Mouse (Mus musculus): ENCODE data around the gene Wdr24.
"Not testable (repeated sequence)": the region's sequence is repeated elsewhere in the genome, so short reads cannot be mapped to it uniquely, and the experiment has no call there.

The Wdr24 gene

DNA sequence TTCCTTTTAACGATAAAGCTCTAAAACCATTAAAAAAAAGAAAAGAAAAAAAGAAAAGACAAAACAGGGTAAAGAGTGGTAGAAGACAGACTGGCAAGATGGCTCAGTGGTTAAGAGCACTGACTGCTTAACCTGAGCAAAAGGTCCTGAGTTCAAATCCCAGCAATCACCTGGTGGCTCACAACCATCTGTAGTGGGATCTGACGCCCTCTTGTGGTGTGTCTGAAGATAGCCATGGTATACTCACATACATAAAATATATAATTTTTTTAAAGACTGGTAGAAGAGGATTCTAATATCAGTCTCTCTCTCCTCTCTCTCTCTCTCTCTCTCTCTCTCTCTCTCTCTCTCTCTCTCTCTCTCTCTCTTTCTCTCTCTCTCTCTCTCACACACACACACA lies 16.0 kb upstream of the Wdr24 start:
- not testable (repeated sequence) for DNase-seq (ENCODE audit: low spot score in 2 of 2)

DNA sequence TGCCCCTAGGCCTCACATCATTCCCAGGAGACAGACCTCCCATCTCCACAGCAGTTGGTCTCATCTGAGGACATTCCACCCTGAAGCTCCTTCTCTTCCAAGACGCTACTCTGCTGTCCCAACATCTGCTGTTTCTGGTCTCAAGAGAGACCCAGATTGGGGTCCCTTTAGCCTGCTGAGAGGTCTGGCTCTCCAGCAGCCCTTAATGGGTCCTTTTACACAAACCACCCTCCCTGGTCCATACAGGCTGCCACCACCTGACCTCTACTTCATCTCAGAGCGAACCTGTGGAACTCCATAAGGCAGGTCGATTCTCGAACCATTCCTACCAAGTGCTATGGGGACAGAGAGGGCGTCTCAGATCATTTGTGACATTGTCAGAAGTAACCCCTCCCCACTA lies 15.4 kb upstream of the Wdr24 start:
- DNase-seq (ENCODE audit: low spot score in 2 of 2): no peak

DNA sequence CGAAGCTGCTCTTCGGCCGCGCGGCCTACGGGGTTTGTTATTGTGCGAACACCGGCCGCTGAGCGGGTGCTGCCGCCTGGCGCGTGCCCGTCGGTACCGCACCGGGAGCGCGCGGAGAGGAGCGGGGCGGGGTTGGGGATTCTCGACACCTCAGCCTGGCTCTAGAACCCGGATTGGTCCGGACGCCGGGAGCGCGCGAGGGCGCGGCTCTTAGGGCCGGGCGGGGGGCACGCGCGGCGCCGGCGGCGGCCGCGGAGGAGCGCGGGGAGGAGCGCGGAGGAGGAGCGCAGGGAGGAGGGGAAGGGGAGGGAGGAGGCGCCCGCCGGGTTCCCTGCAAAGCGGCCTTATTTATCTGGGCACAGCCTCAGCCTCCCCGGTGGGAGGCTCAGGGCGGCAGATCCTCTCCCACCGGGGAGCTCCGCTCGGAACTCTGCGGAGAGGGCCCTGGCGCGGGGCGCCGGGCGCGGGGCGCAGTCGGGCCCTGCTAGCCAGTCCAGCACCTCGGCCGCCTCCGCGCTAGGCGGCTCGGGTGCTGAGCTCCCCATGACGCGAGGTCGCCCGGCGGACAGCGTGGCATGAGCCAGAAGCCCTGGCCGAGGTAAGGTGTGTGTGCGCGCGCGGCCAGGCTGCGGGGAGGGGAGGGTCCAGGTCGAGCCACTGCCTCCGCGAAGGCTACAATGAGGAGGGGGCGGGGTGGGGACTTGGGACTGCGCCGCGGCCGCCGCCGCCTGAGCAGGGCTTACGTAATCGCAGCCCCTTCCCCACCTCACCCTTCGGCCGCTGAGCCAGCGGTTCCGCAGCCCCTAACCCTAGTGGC lies 14.4 kb upstream of the Wdr24 start, which contains the start of gene Fbxl16:
Gene Fbxl16 (plus strand): TSS at position 297 of the 817 bp plus-strand sequence.
- DNase-seq (ENCODE audit: low spot score in 2 of 2): peak; percentile 86 to 87

DNA sequence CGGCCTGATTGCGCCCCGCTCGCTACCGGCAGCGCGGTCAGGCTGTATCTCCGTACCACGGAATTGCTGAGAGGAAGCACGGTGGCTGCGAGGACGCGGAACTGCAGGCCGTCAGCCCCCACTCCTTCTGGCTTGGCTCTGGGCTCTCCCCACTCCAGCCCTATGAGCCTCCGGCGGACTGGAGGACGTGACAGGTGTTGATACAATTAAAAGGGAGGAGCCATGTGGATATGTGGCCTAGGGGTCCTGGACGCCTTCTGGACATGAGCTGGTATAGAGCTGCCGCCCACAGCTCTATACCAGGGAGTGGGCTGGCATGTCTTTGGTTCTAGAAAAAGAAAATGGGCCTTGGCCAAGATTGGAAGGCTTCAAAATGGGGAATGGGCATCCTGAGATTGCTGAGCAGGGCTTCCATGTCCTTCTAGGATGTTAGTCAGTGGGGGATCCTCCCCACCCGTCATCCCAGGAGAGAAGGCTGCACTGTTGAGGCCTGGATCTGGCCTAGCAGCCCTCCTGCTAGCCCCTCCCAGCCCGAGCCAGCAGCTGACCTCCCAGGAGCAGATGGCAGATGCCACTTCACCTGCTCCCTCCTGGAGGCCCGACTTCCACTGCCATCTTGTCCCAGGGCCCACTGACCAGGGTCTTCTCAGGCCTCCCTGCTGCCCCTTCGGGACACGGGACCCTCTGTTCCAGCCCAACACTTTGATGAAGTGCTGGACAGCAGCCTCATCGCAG lies 13.7 kb upstream of the Wdr24 start:
- no peak for DNase-seq (ENCODE audit: low spot score in 2 of 2)

DNA sequence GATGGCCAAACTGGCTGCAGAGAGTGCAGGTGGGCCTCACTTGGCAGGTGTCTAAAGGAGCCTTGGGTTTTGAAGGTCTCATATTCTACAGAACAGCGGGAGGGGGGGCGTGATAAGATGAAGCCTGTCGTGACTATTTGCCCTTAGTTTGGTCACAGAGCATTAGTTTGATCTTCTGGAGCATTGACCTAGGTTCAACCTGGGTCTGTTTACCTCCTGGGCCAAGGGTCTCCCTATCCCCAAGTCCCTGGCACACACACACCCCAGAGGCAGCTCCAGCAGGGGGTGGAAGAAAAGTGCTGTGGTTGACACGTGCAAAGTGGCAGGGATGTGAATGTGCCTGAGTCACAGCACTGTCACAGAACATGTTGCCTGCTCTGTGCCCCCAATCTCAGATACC lies 12.5 kb upstream of the Wdr24 start:
- no peak for DNase-seq (ENCODE audit: low spot score in 2 of 2)

DNA sequence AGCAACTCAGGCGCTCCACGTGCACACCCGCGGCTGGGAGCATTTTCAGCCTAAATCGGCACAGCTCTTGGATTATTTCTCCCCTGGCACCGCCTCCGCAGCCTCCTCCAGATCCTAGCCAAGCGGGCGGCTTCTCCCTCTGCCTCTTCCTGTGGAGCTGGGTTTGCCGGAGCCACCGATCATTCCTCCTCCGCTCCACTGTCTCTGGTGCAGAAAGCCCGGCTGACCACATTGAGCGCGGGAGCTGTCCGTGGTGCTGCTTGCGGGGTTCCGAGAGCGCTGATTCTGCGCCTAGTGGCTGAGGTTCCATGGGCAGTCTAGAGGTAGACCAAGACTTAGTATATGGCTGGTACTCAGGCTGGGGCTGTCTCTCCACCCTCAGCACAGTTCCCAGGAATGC lies 10.0 kb upstream of the Wdr24 start:
- peak; percentile 68 to 71 for DNase-seq (ENCODE audit: low spot score in 2 of 2)

DNA sequence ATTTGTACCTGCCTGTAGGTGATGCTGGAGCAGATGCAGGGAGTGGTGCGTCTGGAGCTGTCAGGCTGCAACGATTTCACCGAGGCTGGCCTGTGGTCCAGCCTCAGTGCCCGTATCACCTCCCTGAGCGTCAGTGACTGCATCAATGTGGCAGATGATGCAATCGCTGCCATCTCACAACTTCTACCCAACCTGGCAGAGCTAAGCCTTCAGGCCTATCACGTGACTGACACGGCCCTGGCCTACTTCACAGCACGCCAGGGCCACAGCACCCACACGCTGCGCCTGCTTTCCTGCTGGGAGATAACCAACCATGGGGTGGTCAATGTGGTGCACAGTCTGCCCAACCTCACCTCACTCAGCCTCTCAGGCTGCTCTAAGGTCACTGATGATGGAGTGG lies 5.8 kb upstream of the Wdr24 start:
- no peak for DNase-seq (ENCODE audit: low spot score in 2 of 2)

DNA sequence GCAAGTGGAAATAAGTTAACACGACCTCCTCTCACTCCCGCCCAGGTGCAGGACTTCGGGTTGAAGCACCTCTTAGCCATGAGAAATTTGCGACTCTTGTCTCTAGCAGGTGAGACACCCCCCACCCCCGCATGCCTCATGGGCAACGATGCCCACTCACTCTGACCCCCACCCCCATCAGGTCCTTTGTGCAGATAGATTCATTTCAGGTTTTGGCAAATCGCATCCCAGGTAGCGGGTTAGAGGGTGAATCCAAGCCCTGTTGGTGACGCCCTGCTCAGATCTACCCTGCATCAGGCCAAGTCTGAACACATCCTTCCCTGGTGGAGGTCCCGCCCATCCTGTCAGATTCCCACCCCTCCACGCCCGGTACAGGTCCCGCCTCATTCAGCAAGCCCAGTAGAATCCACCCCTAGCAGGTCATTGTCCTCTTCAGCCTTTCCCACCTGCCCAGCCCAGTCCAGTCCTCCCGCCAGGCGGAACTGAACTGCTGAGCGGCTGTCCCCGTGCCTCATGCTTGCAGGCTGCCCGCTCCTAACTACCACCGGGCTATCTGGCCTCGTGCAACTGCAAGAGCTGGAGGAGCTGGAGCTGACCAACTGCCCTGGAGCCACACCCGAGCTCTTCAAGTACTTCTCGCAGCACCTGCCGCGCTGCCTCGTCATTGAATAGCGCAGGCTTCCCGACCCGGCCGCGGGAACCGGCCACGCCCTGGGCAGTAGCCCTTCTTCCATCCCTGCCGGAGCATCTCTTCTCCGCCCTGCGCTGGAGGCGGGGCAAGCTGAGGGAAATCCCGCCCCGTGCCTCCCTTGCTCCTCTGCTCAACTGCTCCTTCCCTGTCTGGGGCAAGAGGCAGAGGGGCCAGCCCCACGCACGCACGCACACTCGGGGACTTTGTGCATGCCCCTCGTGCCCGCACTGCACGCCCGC lies 4.3 kb upstream of the Wdr24 start:
- DNase-seq (ENCODE audit: low spot score in 2 of 2): no peak

DNA sequence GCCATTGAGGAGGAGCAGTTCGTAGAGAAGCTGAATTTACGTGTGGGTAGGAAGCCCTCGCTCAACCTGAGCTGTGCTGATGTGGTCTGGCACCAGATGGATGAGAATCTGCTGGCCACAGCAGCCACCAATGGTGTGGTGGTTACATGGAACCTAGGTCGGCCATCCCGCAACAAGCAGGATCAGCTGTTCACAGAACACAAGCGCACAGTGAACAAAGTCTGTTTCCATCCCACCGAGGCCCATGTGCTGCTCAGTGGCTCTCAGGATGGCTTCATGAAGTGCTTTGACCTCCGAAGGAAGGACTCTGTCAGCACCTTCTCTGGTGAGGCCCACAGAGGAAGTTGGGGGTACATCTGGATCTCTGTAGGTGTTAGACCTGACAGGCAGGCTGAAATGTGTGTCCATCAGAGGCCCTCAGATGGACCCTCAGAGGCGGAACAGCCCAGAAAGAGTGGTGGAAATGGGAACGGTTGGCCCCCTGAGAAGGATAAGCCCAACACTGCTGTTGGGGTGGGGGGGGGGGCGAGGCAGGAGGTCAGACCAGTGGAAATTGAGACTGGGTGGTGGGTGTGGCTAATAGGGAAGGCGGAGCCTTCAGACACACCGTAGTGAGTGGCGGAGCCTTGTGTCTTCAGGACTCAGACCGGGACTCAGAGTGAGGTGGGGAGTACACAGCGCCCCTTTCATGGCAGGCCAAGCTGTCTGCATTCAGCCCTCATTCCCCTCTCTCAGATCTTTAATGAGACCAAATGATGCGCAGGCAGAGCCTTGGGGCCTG lies 1.1 kb downstream of the Wdr24 start:
- DNase-seq (ENCODE audit: low spot score in 2 of 2): no peak

DNA sequence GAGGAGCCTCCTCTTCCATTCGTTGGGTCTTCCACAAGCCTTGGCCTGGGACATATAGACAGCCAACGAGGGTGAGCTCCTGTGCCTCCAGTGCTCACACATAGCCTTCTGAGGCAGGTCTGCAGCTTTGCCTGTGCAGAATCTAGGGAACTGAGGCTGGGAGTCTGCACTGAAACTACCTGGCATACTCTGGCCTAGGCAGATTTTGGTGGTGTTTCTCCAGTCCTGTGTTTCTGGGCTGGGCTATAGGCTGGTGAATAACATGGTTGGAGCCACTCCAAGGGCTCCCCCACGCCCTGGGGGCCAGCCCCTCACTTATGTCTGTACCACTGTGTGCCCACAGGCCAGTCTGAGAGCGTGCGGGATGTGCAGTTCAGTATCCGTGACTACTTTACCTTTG lies 1.9 kb downstream of the Wdr24 start:
- DNase-seq (ENCODE audit: low spot score in 2 of 2): no peak

DNA sequence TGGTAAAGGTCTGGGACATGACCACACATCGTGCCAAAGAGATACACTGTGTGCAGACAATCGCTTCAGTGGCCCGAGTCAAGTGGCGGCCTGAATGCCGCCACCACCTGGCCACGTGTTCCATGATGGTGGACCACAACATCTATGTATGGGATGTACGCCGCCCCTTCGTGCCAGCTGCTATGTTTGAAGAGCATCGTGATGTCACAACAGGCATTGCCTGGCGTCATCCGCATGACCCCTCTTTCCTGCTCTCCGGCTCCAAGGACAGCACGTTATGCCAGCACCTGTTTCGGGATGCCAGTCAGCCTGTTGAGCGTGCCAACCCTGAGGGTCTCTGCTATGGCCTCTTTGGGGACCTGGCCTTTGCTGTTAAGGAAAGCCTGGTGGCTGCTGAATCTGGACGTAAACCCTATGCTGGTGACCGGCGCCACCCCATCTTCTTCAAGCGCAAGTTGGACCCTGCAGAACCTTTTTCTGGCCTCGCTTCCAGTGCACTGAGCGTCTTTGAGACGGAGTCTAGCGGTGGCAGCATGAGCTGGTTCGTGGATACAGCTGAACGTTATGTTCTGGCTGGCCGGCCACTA lies 2.6 kb downstream of the Wdr24 start:
- no peak for DNase-seq (ENCODE audit: low spot score in 2 of 2)

DNA sequence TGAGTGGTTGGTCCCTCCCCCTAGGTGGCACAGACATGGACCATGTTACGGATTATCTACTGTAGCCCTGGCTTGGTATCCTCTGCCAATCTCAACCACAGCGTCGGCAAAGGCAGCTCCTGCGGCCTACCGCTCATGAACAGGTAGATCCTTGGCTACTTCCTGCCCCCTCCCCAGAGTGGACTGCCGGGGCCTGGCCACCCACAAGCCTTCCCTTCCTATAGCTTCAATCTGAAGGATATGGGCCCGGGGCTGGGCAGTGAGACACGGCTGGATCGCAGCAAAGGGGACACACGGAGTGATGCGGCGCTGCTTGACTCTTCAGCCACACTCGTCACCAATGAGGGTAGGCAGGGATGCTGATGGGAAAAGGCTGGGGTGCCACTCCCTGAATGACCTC lies 3.6 kb downstream of the Wdr24 start:
- DNase-seq (ENCODE audit: low spot score in 2 of 2): no peak

DNA sequence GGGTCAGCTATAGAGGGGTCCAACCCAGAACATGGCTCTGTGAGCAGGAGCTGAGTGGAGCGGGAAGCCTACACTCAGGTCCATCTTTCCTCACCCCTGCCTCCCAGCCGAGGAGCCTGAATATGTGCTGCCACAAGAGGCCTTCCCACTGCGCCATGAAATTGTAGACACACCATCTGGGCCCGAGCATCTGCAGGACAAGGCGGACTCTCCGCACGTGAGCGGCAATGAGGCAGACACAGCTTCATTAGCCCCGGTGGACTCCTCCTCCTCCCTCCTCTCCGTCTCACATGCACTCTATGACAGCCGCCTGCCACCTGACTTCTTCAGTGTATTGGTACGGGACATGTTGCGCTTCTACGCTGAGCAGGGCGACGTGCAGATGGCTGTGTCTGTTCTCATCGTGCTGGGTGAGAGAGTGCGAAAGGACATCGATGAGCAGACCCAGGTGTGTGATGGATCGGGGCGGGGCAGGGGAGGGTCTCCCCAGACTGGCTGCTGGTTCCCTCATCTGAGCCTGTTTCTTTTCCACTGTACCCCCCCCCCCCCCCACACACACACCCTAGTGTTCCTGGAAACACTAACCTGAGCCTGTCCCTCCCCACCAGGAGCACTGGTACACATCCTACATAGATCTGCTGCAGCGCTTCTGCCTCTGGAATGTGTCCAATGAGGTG lies 4.3 kb downstream of the Wdr24 start:
- DNase-seq (ENCODE audit: low spot score in 2 of 2): no peak

DNA sequence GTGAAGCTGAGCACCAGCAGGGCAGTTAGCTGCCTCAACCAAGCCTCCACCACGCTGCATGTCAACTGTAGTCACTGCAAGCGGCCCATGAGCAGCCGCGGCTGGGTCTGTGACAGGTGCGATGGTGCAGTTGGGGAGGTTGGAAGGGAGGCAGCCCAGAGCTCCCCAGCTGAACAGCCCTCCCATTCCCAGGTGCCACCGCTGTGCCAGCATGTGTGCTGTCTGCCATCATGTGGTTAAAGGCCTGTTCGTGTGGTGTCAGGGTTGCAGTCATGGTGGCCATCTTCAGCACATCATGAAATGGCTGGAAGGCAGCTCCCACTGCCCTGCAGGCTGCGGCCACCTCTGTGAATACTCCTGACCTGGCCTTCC lies 4.8 kb downstream of the Wdr24 start:
- peak in 1 of 2 experiments; percentile 31 for DNase-seq (ENCODE audit: low spot score in 2 of 2)

DNA sequence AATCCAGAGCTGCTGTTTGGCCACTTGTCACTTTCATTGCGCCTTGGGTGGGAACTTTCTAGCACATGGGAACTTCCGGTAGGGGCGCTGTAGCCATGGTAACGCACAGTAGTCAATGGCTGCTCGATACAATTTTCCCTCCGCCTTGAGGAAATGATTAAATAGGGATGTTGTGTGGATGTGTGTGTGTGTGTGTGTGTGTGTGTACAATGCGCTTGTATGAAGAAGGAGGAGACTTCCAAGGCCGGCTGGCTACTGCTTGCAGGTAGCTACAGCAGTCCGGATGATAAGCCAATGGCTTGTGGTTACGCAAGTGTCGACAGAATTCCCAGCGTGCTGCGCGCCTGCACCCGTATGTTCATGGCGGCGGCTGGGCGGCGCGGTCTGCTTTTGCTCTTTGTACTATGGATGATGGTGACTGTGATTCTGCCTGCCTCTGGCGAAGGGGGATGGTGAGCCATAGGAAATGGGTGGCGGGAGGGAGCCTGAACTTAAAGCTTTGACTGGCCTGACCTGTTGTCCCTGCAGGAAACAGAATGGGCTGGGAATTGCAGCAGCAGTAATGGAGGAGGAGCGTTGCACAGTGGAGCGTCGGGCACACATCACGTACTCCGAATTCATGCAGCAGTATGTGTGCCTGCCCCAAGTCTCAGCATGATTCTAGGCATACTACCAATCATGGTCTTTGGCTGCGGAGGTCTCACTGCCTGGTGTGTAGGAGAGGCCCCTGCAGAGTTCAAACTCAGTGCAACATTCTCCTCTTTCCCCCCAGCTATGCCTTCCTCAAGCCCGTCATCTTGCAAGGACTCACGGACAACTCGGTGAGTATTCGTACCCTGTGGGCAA lies 5.5 kb downstream of the Wdr24 start, which contains the start of gene Jmjd8:
Gene Jmjd8 (plus strand): TSS at position 156 of the 846 bp plus-strand sequence.
- peak; percentile 79 to 80 for DNase-seq (ENCODE audit: low spot score in 2 of 2)

DNA sequence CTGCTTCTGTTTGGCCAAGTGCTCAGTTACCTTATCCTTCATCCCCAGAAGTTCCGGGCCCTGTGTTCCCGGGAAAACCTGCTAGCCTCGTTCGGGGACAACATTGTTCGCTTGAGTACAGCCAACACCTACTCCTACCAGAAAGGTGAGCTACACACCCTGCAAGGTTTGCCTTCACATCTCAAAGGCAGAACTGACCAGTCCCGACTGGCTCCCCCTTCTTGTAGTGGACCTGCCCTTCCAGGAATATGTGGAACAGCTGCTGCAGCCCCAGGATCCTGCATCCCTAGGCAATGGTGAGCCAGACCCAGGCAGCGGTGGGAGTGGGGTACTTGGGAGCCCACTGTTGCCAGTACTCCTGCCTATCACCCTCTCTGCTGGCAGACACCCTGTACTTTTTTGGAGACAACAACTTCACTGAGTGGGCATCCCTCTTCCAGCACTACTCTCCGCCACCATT lies 6.2 kb downstream of the Wdr24 start:
- peak in 1 of 2 experiments; percentile 22 for DNase-seq (ENCODE audit: low spot score in 2 of 2)

DNA sequence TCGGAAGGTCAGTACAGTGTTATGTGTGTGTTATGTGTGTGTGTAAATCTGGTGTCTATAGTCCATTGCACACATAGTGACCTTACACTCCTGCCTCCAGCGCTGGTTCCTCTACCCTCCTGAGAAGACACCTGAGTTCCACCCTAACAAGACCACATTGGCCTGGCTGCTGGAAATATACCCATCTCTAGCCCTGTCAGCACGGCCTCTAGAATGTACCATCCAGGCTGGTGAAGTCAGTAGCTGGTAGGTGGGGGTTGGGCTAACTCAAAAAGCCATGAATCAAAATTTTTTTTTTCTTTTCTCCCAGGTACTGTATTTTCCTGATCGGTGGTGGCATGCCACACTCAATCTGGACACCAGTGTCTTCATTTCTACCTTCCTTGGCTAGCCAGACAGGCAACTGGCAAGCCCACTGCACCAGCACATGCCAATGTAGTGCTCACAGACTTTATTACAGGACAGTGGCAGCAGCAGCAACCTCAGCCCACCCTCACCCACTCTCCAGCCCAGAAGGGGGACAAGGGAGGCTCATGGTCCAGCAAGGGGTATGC lies 6.8 kb downstream of the Wdr24 start:
- no peak for DNase-seq (ENCODE audit: low spot score in 2 of 2)

DNA sequence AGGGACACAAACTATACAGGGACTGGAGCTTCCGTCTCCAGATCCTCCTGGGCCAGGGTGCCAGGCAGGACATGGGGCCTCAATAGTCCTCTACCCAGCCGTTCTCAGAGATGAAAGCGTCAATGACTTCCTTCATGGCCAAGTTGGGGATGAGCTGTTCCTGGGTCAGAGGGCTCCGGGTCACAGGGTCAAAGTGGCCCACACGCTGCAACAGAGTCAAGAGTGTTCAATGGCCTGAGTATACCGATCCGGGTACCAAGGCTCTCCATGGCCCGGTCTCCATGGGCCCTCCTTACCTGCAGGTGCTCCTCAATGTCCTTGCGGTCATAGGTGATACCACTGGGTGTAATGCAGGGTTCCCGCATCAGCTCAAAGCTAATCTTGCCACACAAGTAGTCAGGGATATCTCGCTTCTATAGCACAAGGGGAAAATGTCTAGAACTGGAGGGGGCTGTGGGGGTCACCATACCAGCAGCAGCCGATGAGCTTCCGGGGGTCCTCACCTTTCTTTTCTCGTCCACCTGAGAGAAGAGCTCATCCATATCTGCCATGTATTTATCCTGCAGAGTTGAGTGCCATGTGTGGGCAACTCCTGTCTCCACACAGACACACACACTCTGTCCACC lies 7.5 kb downstream of the Wdr24 start:
- no peak for DNase-seq (ENCODE audit: low spot score in 2 of 2)

Measured in frontal cortex, postnatal 14 days (tissue).